Mouse (Mus musculus) c-Kit-positive CD71-positive TER-119-positive erythroid progenitor cells, embryonic 14.5 days (primary cell): ENCODE results near the gene Tomm7.
A peak's percentile ranks its signal among the peaks of the same experiment; 100 is the strongest.
"Not testable (repeated sequence)": the region's sequence is repeated elsewhere in the genome, so short reads cannot be mapped to it uniquely, and the experiment has no call there.

ENCODE experiments used
- DNase-seq: peaks from one replicate; pipeline ENCODE4 v3.0.0-alpha.2; 2013; ENCODE audit warnings: low spot score

Gene Tomm7

DNA sequence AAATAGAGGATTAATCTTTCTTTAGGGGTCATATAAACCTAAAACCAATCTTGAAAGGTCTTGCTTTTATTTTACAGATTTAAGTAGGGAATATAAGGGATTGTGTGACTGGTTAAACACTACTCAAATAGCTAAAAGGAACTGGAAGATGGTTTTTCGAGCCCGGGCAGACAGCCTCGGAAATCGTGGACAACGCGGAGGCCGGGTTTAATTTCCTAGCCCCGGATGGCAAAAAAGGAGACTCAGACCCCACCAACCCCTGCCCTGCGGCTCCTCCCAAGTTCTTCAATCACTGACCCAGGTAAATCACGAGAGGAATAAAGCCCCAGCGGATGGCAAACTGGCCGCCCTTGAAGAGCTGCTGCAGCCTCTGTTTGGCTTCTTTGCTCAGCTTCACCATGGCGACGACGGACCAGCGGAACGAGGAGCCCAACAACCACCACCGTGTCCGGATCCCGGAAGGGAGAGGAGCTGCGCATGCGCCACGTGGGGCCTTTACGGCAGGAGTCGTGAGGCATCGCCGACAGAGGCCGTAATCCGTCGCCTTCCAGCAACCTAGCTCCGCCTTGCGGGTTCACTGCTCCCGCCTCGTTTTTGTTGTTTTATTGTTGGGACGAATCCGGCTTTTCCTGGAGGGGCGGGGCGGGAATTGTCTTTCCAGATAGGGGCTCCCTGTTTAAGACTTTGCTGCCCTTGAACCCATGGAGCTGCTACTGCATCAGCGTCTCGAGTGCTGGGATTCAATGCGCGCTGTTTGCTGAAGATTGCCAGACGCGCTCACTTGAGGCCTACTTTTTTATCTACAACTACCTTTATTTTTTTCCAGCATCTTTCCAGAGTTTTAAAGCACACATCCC lies at the start of gene Tomm7:
TSS of gene Tomm7 (minus strand) at position 488 of the 857 bp plus-strand sequence.
- DNase-seq, result peak; percentile 95

GRCm38 (mm10) chr5:23893156-23893863 lies 49.3 kb upstream of the Tomm7 start:
- no peak for DNase-seq

GRCm38 (mm10) chr5:23890734-23891133 lies 46.8 kb upstream of the Tomm7 start:
- DNase-seq, result peak; percentile 73

GRCm38 (mm10) chr5:23889461-23889860 lies 45.5 kb upstream of the Tomm7 start:
- DNase-seq, result no peak

DNA sequence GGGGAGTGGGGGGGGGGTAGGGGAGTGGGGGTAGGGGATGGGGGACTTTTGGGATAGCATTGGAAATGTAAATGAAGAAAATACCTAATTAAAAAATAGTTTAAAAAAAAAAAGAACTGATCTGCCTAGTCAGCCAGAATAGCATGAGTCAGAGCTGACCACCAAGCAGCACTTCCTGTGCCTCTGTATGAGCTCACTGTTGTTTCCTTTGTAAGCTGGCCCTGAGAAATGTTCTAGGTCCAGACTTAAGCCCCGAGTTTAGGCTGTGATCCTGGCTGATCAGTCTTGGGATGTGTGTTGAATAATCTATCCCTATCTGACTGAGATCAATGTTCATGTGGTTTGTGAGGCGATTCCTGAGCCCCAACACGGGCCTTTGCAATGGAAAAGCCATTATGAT lies 43.1 kb upstream of the Tomm7 start:
- no peak for DNase-seq

DNA sequence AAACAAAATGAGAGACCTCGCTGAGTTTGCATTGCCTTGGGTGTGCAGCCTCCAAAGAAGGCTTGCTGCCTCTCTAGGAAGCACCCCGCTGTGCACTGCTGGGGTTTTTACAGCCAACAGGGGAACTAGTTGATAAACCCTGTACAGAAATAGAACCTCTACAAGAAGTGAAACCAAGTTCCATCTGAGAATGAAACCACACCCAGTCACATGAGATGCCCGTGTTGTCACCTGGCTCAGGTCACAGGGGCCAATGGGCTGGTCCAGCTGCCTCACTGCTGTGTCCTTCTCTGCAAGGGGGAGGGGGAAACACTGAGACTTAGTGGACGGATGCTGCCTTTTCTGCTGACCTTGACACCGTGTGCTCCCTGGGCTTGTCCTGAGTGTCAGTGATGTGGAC lies 30.5 kb upstream of the Tomm7 start:
- DNase-seq, result no peak

DNA sequence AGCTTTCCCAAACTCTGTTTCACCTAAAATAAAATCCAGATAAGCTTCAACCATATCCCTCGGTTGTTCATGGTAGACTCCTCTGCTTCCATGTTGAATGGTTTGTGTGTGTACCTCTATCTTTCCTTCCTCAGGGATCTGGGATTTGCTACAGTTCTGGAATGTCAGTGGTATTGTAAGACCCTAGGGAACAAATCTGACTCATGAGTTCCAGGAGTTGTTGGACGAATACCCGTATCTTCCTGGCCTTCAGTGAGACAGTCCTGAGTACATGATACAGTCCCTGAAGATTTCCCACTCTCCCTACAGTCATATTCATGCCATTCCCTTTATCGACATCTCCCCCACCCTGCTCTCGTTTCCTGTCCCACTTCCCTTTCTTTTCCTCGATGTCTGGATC lies 28.6 kb upstream of the Tomm7 start:
- no peak for DNase-seq

- DNase-seq, result not testable (repeated sequence)
Observed at GRCm38 (mm10) chr5:23871323-23871722, 27.4 kb upstream of the Tomm7 start.

DNA sequence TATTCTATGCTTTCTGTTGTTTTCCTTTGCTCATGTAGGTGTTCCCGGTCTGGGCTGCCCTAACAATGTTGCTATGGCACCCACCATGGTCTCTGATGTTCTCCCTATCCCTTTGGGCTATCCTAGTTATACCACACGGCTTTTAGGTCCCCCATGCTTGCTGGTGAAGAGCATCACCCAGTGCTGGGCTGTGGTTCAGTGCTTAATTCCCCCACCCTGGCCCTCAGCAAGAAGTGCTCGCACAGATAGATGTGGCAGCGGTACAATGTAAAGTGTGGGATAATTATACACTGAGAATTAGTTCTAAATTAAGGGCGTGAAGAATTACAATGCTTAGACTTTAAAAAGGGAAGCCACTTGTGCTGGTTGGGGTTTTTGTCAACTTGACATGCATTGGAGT lies 22.0 kb upstream of the Tomm7 start:
- no peak for DNase-seq

- DNase-seq, result no peak
Observed at GRCm38 (mm10) chr5:23864054-23864965, 20.3 kb upstream of the Tomm7 start.

DNA sequence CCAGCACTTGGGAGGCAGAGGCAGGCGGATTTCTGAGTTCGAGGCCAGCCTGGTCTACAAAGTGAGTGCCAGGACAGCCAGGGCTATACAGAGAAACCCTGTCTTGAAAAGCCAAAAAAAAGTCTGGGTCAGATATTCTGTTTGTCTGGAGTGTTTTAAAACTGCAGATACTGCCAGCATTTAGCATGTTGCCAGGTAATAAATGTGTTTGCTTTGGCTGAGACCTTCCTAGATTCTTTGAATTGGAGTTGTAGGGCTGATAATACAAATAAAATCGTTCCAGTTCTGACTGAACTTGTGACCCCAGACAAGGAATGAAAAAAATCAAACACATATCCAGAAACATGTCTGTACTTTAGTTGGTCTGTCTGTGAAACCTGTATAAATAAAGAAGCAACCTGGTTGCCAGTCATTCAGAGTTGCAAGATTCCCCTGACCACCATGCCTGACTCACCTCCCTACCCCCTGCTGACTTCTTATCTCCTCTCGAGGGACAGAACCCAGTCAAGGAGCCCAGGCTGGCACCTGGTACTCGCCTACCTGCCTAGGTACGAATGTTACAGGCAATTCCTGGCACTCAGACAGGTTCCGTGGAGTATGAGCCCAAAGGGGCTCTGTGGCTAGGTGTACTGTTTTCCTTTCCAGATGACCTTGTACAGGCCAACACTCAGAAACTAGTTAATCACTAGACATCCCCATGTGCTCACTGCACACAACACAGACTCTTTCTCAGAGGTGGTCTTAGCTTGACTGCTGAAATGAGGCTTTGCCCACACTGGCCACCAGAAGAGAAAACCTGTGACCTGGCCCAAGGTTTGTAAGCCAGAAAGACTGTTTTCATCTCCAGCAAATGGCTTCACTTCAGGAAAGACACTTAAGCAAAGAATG lies 19.4 kb upstream of the Tomm7 start:
- DNase-seq, result no peak

DNA sequence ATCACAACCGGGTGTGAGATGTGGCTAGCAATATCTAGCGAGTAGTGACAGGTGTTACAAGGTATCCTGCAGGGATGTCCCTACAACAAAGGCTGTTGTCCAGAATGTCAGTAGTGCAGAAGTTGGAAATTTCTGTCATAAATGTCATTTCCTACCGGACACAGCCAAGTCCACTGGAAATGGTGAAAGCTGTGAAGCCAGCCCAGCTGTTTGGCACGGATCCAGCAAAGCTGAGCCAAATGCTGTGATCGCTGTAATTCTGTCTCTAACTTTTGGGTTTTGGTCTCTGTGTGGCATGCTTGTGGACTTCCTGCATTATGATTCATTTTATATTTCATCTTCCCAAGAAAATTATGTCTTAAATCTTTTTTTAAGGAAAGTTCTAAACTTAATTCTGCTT lies 18.3 kb upstream of the Tomm7 start:
- no peak for DNase-seq

DNA sequence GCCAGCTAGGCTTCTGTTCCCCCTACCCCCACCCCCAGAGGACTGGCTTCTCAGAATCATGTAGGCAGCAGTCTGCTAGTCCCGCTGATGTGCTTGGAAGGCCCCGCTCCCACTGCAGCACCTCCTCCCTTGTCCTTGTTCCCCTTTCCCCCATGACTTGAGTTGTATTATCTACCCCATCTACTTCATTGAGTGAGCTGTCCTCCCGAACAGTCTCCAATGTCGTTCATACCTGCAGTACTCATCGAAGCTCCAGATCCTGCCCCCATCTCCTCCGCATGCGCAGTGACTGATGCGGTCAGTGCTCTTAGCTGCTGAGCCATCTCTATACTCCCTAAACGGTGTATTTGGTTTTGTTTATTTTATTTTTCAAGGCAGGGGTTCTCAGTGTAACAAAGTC lies 17.8 kb upstream of the Tomm7 start:
- DNase-seq, result no peak

- DNase-seq, result no peak
Observed at GRCm38 (mm10) chr5:23859896-23860295, 15.9 kb upstream of the Tomm7 start.

DNA sequence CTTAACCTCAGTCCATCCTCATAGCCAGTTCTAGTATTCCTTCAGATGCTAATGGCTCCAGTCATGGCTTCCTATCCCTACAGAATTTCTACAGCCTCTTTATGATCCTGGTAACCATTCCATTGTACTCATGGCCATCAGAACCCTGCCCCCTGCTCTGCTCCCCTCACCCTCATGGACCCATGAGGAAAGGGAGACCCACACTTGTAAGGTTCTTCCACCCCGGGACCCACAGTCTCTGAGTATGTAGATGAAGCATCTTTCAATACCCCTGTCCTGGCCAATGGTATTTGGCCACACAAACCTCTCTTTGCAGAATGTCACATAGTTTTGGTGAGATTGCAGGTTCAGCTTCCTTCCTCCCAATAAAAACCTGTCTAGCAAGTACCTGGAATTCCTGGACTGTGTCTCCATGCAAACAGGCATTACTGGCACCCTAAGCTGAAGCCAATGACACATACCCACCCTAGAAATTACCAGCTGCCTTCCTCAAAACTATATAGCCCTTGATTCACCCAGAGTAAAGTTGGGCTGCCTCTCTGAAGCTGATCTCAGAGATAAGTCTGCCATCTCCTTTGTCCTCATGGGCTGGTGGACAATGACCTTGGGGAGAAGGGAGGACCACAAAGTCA lies 15.2 kb upstream of the Tomm7 start:
- DNase-seq, result no peak

DNA sequence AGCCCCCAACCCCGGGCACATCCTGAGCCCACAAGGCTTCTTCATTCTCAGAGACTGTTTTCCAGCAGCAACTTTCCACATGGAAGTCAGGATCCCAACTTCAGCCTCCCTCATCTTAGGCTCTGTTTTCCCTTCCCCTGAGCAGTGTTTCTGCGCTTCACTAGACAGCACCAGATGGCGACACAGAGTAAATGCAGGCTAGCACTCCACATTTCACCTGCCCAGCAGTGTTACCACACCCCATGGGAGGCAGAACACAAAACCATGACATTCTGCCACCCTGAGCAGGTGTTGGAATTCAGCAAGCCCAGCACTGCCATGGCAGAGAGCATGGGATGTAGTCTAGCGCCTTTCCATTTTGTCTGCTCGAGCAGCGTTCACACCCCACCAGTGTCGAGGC lies 14.7 kb upstream of the Tomm7 start:
- DNase-seq, result no peak

- no peak for DNase-seq
Observed at GRCm38 (mm10) chr5:23858001-23858400, 14.0 kb upstream of the Tomm7 start.

DNA sequence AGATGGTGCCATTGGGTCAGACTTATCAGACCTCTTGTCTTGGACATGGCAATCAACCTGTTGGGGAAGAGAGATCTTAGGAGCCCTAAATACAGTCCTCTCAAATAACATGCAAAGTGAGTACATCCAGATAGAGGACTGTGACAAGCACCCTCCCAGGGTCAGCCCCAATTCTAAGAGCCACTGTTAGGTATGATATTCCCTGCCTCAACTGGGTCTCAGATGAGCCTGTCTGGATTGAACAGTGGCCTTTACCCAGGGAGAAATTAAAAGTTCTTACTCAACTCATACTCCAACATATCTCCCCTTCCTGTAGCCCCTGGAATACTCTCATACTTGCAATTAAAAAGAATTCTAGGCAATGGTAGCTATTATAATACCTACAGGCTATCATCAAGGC lies 13.2 kb upstream of the Tomm7 start:
- DNase-seq, result no peak

- no peak for DNase-seq
Observed at GRCm38 (mm10) chr5:23856164-23856563, 12.2 kb upstream of the Tomm7 start.

DNA sequence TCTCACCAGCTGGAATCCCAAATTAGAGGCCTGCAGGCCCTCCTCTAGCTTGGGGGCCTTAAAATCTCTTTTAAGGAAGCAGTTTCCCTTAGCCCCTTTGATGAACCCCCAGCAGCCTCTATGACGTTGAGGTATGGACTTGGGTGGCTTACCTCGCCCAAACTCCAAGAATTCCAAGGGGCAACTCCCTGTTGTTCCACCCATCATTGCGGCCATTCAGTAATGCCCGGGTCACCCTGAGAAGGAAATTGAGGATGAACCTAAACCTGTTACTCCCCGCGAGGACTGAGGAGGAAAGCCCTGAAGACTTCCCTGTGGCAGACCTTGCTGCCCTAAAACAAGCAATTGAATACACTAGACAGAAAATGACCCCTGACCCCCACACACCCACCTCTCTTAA lies 11.5 kb upstream of the Tomm7 start:
- no peak for DNase-seq

DNA sequence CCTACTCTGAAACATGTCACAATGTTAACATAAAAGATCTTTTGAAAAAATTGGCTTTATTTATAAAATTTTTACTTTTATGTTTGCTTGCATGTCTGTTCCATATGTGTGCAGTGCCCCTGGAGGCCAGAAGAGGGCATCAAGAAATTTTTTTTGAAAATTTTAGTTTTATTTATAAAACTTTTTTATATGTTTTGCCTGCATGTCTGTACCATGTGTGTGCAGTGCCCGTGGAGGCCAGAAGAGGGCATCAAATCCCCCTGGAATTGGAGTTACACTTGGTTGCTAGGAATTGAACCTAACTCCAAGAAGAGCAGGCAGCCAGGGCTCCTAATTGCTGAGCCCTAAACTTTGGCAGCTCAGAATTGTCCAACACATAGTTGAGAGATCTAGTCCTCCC lies 9.0 kb upstream of the Tomm7 start:
- peak; percentile 19 for DNase-seq
